Mouse (Mus musculus) thymus, postnatal 14 days (tissue): Measurements from ENCODE around the gene Psen2.

Experiments used
- DNase-seq: peaks from one replicate; pipeline ENCODE4 v3.0.0; 2021

Gene Psen2

GRCm38 (mm10) chr1:180245741-180246507, 17.3 kb downstream of the Psen2 start:
- DNase-seq, result no peak

- no peak for DNase-seq
These were observed 31.5 kb downstream of the Psen2 start for GRCm38 (mm10) chr1:180231729-180232128.

GRCm38 (mm10) chr1:180230580-180230979, 32.7 kb downstream of the Psen2 start:
- peak; percentile 38 for DNase-seq

- no peak for DNase-seq
These were observed 33.3 kb downstream of the Psen2 start for GRCm38 (mm10) chr1:180229906-180230305.

GRCm38 (mm10) chr1:180228854-180229253, 34.4 kb downstream of the Psen2 start:
- DNase-seq, result no peak

GRCm38 (mm10) chr1:180226766-180227165, 36.5 kb downstream of the Psen2 start:
- DNase-seq, result peak; percentile 30

- peak; percentile 80 for DNase-seq
These were observed 37.0 kb downstream of the Psen2 start for GRCm38 (mm10) chr1:180226221-180226713.

GRCm38 (mm10) chr1:180225500-180226220, 37.6 kb downstream of the Psen2 start:
- peak; percentile 84 for DNase-seq

GRCm38 (mm10) chr1:180222007-180222406, 41.2 kb downstream of the Psen2 start:
- no peak for DNase-seq

- DNase-seq, result no peak
These were observed 42.3 kb downstream of the Psen2 start for GRCm38 (mm10) chr1:180220791-180221542.

- DNase-seq, result no peak
These were observed 46.5 kb downstream of the Psen2 start for GRCm38 (mm10) chr1:180216541-180217276.

GRCm38 (mm10) chr1:180215044-180215443, 48.2 kb downstream of the Psen2 start:
- peak; percentile 72 for DNase-seq

GRCm38 (mm10) chr1:180212911-180213310, 50.3 kb downstream of the Psen2 start:
- DNase-seq, result no peak

- no peak for DNase-seq
These were observed 52.4 kb downstream of the Psen2 start for GRCm38 (mm10) chr1:180210781-180211271.

GRCm38 (mm10) chr1:180210031-180210432, 53.2 kb downstream of the Psen2 start:
- no peak for DNase-seq

GRCm38 (mm10) chr1:180208370-180208769, 54.9 kb downstream of the Psen2 start:
- no peak for DNase-seq

GRCm38 (mm10) chr1:180200722-180201121, 62.5 kb downstream of the Psen2 start:
- DNase-seq, result no peak

- no peak for DNase-seq
These were observed 63.6 kb downstream of the Psen2 start for GRCm38 (mm10) chr1:180199715-180200050.

GRCm38 (mm10) chr1:180198959-180199714, 64.1 kb downstream of the Psen2 start, which contains the start of gene Coq8a:
TSS of gene Coq8a (minus strand) at chr1:180199602.
- no peak for DNase-seq

- DNase-seq, result no peak
These were observed 65.3 kb downstream of the Psen2 start for GRCm38 (mm10) chr1:180197956-180198355.

GRCm38 (mm10) chr1:180196508-180196907, 66.7 kb downstream of the Psen2 start:
- no peak for DNase-seq
